Mouse (Mus musculus) neural tube, embryonic 11.5 days (tissue): ENCODE measurements around the gene Tnrc6c. TPM values are rescaled to one million over a fixed set of nuclear protein-coding genes. Genes with fewer than 3 reads are reported as not detected.

Experiments used
- ATAC-seq: fragments of 200-750 bp; cut with Nextera tagmentation; 2 replicates; pipeline ENCODE4 v1.8.0; 2017; ENCODE audit warnings: moderate number of reproducible peaks, mild to moderate bottlenecking, moderate TSS enrichment, moderate library complexity; ENCODE audit not compliant: insufficient read depth, low FRiP score, low TSS enrichment
- DNase-seq: peaks from one replicate; pipeline ENCODE4 v3.0.0-alpha.2; 2015; ENCODE audit warnings: low spot score
- H3K27ac ChIP-seq: fragments of 300-500 bp; sonication (generic); 2 replicates; pipeline ENCODE4 v1.5.1; 2014; ENCODE audit warnings: low read depth, mild to moderate bottlenecking, low read length
- H3K27me3 ChIP-seq: fragments of 300-500 bp; sonication (generic); 2 replicates; pipeline ENCODE4 v1.6.1; 2014; ENCODE audit warnings: mild to moderate bottlenecking, low read length, mixed read lengths; ENCODE audit not compliant: control insufficient read depth, insufficient read depth
- H3K36me3 ChIP-seq: fragments of 300-500 bp; sonication (generic); 2 replicates; pipeline ENCODE4 v1.6.1; 2014; ENCODE audit warnings: mild to moderate bottlenecking, low read length, moderate library complexity, mixed read lengths; ENCODE audit not compliant: control insufficient read depth, insufficient read depth
- H3K4me1 ChIP-seq: fragments of 300-500 bp; sonication (generic); 2 replicates; pipeline ENCODE4 v1.6.1; 2014; ENCODE audit warnings: low read length, mixed read lengths; ENCODE audit not compliant: control insufficient read depth, insufficient read depth
- H3K4me2 ChIP-seq: fragments of 300-500 bp; sonication (generic); 2 replicates; pipeline ENCODE4 v1.6.1; 2014; ENCODE audit warnings: low read depth, mild to moderate bottlenecking, moderate library complexity
- H3K4me3 ChIP-seq: fragments of 300-500 bp; sonication (generic); 2 replicates; pipeline ENCODE4 v1.5.1; 2014; ENCODE audit warnings: low read depth, low read length
- H3K9ac ChIP-seq: fragments of 300-500 bp; sonication (generic); 2 replicates; pipeline ENCODE4 v1.6.1; 2014; ENCODE audit warnings: mild to moderate bottlenecking, low read length
- H3K9me3 ChIP-seq: fragments of 300-500 bp; sonication (generic); 2 replicates; pipeline ENCODE4 v1.6.1; 2016; ENCODE audit warnings: low read length; ENCODE audit not compliant: control insufficient read depth
- WGBS: fragments of 180-500 bp; shearing (Covaris S2); extraction: QIAGEN DNeasy Blood & Tissue Kit; methylation state at CpG from one replicate; pipeline ENCODE4 v1.1.7; 2014; 5-methylcytosine and 5-hydroxymethylcytosine counted together
- polyA plus RNA-seq: library from polyadenylated mRNA; unstranded; fragments of >200 nt; fragmentation: Nextera tagmentation; extraction: Ambion mirVana; gene quantifications from 2 replicates; pipeline ENCODE4 v1.2.1, GENCODE M21; 2014

The Tnrc6c gene
- polyA plus RNA-seq, 1 experiment from 2014 or later = 18.2 TPM

- peak; percentile 18; the same call in 1 of the 2 replicates for ATAC-seq
- Histone ChIP-seq H3K9me3 (no peaks in the 10 kb centered on the region), H3K9ac (peak overlapping the region; percentile 98), H3K4me1 (peaks cover 19% of the 10 kb centered on the region), H3K36me3 (no peaks in the 10 kb centered on the region), H3K4me3 (peak overlapping the region; percentile 97), H3K27me3 (no peaks in the 10 kb centered on the region; the same call in 1 of the 2 replicates), H3K4me2 (peak overlapping the region; percentile 66), H3K27ac (peak overlapping the region; percentile 95)
- DNase-seq = peak; percentile 67
- whole genome bisulfite sequencing = under 1% methylated on average over 75 of the region's 80 CpGs
Observed at GRCm38 (mm10) chr11:117655292-117656076, 1.4 kb downstream of the Tnrc6c start.

- 6% methylated on average over 10 of the region's 10 CpGs for WGBS
- Histone ChIP-seq H3K36me3 (no peaks in the 10 kb centered on the region), H3K4me3 (peak overlapping the region; percentile 97), H3K9ac (peak overlapping the region; percentile 98), H3K27ac (peak overlapping the region; percentile 95; the same call in 1 of the 2 replicates), H3K27me3 (no peaks in the 10 kb centered on the region; the same call in 1 of the 2 replicates), H3K4me1 (peaks cover 19% of the 10 kb centered on the region), H3K4me2 (peak overlapping the region; percentile 66), H3K9me3 (no peaks in the 10 kb centered on the region)
- no peak for DNase-seq
- ATAC-seq = no peak
Observed at GRCm38 (mm10) chr11:117656077-117656401, 1.9 kb downstream of the Tnrc6c start.

- Histone ChIP-seq H3K4me1 (peaks cover 17% of the 10 kb centered on the region), H3K9ac (no peak overlapping the region), H3K36me3 (no peaks in the 10 kb centered on the region), H3K4me3 (no peak overlapping the region), H3K27ac (no peak overlapping the region), H3K4me2 (no peak overlapping the region), H3K27me3 (no peaks in the 10 kb centered on the region), H3K9me3 (no peaks in the 10 kb centered on the region)
- 82% methylated on average over 4 of the region's 4 CpGs for WGBS
- DNase-seq (no peak), ATAC-seq (no peak)
Observed at GRCm38 (mm10) chr11:117658974-117659373, 4.9 kb downstream of the Tnrc6c start.

- Histone ChIP-seq H3K36me3 (no peaks in the 10 kb centered on the region), H3K4me2 (no peak overlapping the region), H3K4me1 (peaks cover 5% of the 10 kb centered on the region; the same call in 1 of the 2 replicates), H3K27me3 (no peaks in the 10 kb centered on the region), H3K4me3 (no peak overlapping the region), H3K9ac (no peak overlapping the region), H3K9me3 (no peaks in the 10 kb centered on the region), H3K27ac (no peak overlapping the region)
- DNase-seq (no peak), ATAC-seq (no peak)
- WGBS = 84% methylated on average over 4 of the region's 4 CpGs
Observed at GRCm38 (mm10) chr11:117663036-117663809, 9.1 kb downstream of the Tnrc6c start.

- Histone ChIP-seq H3K9me3 (no peaks in the 10 kb centered on the region), H3K27ac (no peak overlapping the region), H3K27me3 (no peaks in the 10 kb centered on the region), H3K4me3 (no peak overlapping the region), H3K36me3 (no peaks in the 10 kb centered on the region), H3K9ac (no peak overlapping the region), H3K4me2 (no peak overlapping the region), H3K4me1 (0 out of 2 replicates have a peak, but pooled peaks cover 3% of the 10 kb centered on the region)
- ATAC-seq = no peak
- no peak for DNase-seq
Observed at GRCm38 (mm10) chr11:117663810-117664139, 9.7 kb downstream of the Tnrc6c start.

GRCm38 (mm10) chr11:117665189-117665588 is 11.1 kb downstream of the Tnrc6c start:
- no peaks in the 10 kb centered on the region for H3K4me1 ChIP-seq
- no peak overlapping the region for H3K4me3 ChIP-seq
- no peak for ATAC-seq
- H3K27me3 ChIP-seq = no peaks in the 10 kb centered on the region
- DNase-seq = no peak
- H3K36me3 ChIP-seq = no peaks in the 10 kb centered on the region
- no peaks in the 10 kb centered on the region for H3K9me3 ChIP-seq
- H3K4me2 ChIP-seq = no peak overlapping the region
- H3K9ac ChIP-seq = no peak overlapping the region
- 64% methylated on average over 3 of the region's 3 CpGs for WGBS
- no peak overlapping the region for H3K27ac ChIP-seq

GRCm38 (mm10) chr11:117666563-117666962 is 12.5 kb downstream of the Tnrc6c start:
- H3K9me3 ChIP-seq = no peaks in the 10 kb centered on the region
- H3K4me3 ChIP-seq = no peak overlapping the region
- no peak for DNase-seq
- no peak overlapping the region for H3K9ac ChIP-seq
- no peaks in the 10 kb centered on the region for H3K4me1 ChIP-seq
- H3K4me2 ChIP-seq = no peak overlapping the region
- no peak for ATAC-seq
- no peaks in the 10 kb centered on the region for H3K27me3 ChIP-seq
- H3K36me3 ChIP-seq = no peaks in the 10 kb centered on the region
- no peak overlapping the region for H3K27ac ChIP-seq

GRCm38 (mm10) chr11:117667152-117667551 is 13.1 kb downstream of the Tnrc6c start:
- H3K27ac ChIP-seq = no peak overlapping the region
- no peaks in the 10 kb centered on the region for H3K27me3 ChIP-seq
- H3K4me2 ChIP-seq = no peak overlapping the region
- no peak for ATAC-seq
- WGBS = 86% methylated on average over 5 of the region's 5 CpGs
- H3K36me3 ChIP-seq = no peaks in the 10 kb centered on the region
- no peak for DNase-seq
- no peak overlapping the region for H3K9ac ChIP-seq
- H3K4me1 ChIP-seq = no peaks in the 10 kb centered on the region
- no peak overlapping the region for H3K4me3 ChIP-seq
- H3K9me3 ChIP-seq = no peaks in the 10 kb centered on the region

GRCm38 (mm10) chr11:117667825-117668224 is 13.7 kb downstream of the Tnrc6c start:
- ATAC-seq (no peak), DNase-seq (no peak)
- Histone ChIP-seq H3K4me2 (no peak overlapping the region), H3K36me3 (no peaks in the 10 kb centered on the region), H3K9ac (no peak overlapping the region), H3K4me3 (no peak overlapping the region), H3K4me1 (no peaks in the 10 kb centered on the region), H3K9me3 (no peaks in the 10 kb centered on the region), H3K27me3 (no peaks in the 10 kb centered on the region), H3K27ac (no peak overlapping the region)
- WGBS = 86% methylated on average over 5 of the region's 5 CpGs
